Mouse (Mus musculus) erythroblast, adult 5-6 weeks (primary cell): Measurements from ENCODE around the gene Casc3. TPM values are rescaled to one million over a fixed set of nuclear protein-coding genes. Genes with fewer than 3 reads are reported as not detected.

ENCODE experiments used
- ATAC-seq: replicated peaks from 2 replicates; pipeline ENCODE4 v1.8.0; 2016; ENCODE audit warnings: moderate number of reproducible peaks, mild to moderate bottlenecking, moderate TSS enrichment, inconsistent platforms; ENCODE audit not compliant: poor library complexity, low FRiP score, severe bottlenecking
- total RNA-seq, 2 experiments: library from RNA; stranded (forward) in 1 of 2; stranded (reverse) in 1 of 2; fragments of 150-400 nt in 1 of 2; fragments of 200-764, 138-1000 nt in 1 of 2; gene quantifications; 2 replicates each; pipeline versions ENCODE4 v1.2.3 to v1.2.4; 2015 to 2017; ENCODE audit warnings: low replicate concordance in 2 of 2

Gene Casc3
- total RNA-seq, 2 experiments from 2014 or later: 15.7 to 20.0 TPM

DNA sequence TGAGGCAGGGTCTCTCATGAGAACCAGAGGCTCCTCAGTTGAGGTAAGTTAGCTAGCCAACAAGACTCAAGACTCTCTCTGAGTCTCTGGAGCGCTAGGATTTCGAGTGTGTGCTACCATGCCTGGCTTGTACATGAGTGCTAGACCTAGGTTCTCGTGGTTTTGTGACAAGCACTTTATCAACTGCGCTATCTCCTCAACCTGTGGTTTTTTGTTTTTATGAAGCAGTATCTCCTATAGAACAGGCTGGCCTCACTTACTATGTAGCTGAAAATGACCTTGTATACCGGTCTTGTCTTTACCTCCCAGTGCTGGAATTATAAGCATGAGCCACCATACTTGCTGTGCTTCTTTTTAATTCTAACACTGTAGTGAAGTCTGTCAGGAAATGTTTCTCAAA lies 16.3 kb downstream of the Casc3 start:
- no peak for ATAC-seq

DNA sequence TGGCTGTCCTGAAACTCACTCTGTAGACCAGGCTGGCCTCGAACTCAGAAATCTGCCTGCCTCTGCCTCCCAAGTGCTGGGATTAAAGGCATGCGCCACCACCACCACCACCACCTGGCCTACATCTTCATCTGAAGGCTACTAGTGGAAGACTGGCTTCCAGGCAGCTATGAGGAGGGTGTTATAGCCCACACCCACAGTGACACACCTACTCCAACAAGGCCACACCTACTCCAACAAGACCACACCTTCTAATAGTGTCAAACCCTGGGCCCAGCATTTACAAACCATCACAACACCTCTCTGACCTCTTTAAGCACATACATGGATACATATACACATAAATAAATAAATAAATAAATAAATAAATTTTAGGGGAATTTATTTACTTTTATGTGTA lies 21.4 kb downstream of the Casc3 start:
- ATAC-seq: 0 out of 2 replicates have a peak, but pooled peaks have one; percentile 11

DNA sequence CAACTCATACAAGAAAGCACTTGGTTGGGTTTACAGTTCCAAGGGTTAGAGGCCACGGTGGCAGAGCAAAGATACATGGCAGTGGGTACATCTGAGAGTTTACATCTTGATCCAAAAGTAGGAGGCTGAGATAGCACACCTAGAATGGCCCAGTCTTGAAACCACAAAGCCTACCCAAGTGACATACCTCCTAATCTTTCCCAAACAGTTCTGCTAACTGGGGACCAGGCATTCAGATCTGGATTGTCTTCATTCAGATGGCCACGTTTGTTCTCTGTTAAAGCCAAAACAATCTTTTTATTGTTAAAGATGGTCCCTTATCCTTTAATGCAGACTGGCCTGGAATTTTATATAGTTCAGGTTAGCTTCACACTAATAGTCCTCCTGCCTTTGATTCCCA lies 23.2 kb downstream of the Casc3 start:
- ATAC-seq: no peak

DNA sequence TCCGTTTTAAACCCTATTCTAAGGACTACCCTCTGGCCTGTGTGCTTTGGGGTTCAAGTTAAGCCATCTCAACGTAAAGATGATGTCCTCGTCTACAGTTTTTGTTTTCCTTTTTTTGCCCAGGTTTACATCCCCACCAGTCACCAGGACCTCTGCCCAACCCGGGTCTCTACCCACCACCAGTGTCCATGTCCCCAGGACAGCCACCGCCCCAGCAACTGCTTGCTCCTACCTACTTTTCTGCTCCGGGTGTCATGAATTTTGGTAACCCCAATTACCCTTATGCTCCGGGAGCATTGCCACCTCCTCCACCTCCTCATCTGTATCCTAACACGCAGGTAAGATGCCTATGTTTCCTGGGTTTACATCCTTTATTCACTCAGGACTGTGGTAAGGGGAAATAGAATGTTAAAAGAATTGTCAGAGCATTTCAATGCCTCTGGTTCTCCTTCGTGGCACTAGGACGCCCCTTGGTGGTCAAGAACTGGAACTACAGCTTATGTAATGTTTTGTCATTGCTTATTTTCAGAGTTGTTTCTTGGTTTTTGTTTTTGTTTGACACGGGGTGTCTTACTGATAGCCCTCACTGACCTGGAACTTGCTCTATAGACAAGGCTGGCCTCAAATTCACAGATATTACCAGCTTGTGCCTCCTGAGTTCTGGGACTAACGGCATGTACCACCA lies 24.5 kb downstream of the Casc3 start:
- ATAC-seq: 0 out of 2 replicates have a peak, but pooled peaks have one; percentile 44

DNA sequence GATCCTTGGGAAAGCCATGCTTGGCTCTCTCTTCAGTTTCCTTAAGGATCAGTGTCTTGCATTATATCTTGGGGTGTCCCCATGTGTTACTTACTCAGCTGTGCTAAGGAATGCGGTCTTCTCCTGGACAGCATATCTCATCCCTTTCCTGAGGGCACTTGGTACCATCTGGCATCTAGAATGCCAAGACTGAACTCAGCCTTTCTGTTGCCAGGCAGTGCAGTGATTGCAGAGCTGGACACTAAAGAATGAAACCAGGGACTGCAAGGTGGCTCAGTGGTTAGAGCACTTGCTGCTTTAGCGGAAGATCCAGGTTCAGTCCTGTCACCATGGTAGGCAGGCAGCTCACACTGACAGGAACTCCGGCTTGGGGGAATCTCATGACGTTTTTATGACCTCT lies 25.2 kb downstream of the Casc3 start:
- ATAC-seq: no peak

DNA sequence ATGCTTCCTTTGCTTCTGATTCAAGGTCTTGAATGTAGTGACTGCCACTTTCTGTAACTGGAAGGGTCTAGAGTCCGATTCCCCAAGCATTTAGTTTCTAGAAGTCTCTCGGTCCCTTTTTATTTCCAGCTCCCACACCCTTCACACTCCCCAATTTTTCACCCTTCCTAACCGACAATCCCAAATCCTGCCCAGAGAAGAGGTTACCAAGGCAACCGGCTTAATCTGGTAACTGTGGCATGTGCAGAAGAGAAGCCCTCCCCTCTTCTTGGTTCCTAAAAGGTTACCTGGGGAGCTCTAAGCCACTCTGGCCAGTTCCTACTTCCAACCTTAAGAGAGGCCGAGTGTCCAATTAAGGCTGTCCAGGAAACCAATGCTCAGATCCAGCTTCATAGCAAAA lies 30.6 kb downstream of the Casc3 start:
- no peak for ATAC-seq

DNA sequence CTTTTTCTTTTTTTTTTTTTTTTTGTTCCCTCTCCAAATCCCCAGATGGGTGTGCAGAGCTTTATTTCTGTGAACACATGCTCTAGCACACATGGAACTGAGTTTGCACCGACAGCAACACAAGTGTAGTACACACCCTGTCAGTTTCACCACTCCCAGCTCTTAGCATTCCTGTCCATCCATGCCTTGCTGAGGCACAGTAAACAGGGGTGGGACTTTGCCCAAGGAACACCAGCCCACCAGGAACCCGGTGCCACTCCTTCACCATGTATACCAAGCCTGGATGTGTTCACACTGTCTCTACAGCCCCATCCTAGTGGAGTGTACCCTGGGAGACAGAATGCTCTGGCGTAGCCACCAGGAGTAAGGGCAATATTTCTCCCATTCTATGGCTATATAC lies 31.0 kb downstream of the Casc3 start:
- ATAC-seq: no peak

DNA sequence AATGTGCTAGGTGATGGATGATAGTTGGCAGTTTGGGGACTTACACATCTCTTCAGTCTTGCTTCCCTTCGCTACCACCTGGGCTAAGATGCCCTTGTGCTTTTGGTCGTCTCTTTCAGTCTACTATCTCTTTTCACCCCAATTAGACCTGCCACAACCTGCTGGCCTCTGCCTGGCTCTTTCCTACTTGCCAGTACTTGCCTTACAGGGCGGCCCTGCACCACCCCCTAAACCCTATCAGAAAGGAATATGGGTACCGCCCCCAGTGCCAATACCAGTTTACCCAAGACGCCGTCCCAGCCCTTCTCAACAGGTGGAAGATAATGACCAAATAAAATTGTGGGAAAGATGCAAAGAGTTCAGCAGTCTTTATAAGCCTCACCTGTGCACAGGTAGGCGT lies 31.4 kb downstream of the Casc3 start:
- ATAC-seq: peak; percentile 5; the same call in 1 of the 2 replicates

DNA sequence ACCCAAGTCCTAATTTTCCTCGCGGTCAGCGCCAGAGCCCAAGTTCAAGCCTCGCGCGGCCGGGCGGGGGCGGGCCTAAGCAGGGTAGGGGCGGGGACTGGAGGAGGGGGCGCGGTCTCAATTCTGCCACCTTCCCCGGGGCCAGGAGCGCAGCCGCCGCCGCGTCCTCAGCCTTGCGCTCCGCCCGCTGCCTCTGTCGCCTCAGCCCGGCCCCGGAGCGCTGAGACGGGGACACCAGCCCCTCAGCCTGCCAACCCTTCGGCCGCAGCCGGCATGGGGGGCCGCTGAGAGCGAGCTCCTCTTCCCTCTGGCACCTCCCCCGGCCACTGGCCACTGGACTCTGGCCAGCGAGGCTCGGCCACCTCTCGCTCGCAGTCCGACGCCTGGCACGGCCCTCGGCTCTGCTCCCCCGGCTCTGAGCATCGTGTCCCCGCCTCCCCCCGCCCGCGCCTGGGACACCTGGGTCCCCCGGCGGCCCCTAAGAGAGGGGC lies 32.0 kb downstream of the Casc3 start, which contains the start of gene Rapgefl1:
Gene Rapgefl1 (plus strand): TSS at position 135 of the 491 bp plus-strand sequence.
- peak; percentile 93 for ATAC-seq

DNA sequence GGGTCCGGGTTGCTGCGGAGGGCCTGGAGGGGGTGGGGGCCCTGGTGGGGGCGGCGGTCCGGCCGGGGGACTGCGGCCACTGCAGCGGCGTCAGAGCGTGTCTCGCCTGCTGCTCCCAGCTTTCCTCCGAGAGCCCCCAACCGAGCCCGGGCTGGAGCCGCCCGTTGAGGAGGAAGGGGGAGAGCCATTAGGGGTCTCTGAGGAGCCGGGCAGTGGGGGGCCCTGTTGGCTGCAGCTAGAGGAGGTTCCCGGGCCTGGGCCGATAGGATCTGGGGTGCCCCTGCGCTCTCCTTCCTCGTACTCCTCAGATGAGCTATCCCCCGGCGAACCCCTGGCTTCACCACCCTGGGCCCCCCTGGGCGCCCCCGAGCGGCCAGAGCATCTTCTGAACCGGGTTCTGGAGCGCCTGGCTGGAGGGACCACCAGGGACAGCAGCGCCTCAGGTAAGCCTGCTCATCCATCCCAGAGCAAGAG lies 32.6 kb downstream of the Casc3 start:
- no peak for ATAC-seq

DNA sequence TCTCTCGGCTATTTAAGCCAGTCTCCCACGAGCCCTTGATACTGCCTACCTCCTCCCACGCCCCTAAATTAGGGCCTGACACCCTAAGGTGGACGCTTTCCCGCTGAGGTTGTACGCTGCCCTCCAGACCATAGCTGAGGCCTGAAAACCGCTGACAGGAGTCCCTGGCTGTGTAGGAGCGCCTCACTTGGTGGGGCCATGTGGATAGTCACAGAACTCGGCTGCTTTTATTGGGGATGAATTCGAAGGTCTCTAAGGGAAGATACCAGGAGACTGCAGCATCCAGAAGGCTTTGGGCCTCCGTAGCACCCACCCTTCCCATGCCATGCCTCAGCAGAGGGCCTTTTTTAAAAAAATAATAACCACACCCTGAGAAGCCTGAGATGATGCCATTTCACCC lies 33.2 kb downstream of the Casc3 start:
- ATAC-seq: no peak

DNA sequence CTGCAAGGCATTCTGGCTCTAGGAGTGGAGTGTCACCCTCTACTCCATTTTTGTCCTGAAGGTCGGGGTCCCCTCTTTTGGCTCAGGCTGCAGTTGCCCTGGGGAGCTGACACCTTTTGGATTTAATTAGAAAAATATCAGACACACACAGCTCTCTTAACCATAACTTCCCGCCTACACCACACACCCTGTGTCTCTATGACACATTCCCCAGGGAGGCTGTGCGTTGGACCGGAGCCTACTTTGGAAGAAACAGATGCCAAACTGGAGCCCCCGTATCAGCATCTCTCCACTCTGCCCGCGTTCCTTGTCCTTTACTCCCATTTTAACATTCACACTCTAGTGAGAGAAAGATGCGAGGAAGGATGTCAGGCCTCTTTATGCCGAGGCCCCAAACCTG lies 33.8 kb downstream of the Casc3 start:
- ATAC-seq: no peak

DNA sequence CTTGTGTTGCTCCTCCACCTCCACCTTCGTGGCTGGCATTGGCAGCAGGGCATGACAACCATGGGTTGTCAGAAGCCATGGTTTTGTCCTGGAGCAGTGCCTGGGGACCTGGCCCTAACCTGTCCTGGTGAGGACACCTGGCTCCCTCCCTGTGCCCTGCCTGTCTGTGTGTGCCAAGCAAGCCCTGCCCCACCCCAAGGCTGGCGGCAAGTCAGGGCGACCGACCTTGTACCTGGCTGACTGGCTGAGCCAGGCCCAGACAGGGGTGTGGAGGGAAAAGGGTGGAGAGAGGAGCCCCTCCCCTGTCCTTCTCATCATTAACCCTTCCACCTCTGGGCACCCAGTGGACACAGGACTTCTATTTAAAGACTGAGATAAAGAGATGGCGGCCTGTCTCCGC lies 34.7 kb downstream of the Casc3 start:
- no peak for ATAC-seq

DNA sequence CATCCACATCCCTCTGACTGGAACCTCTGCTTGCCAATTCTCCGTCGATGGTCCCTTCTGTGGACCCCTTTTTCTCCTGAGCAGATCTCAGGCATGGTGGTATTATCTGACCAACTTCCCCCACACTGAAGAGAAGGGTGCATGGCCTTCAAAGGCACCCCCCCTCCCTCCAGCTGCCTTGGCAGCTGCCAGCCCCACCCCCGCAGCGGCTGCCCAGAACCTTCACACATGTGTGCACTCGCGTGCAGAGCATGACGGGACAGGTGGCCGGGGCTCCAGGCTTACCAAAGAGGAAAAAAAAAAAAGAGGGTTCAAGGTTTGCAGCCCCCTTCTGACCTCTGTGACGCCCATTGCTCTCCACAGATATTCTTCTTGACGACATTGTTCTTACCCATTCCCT lies 35.2 kb downstream of the Casc3 start:
- no peak for ATAC-seq

DNA sequence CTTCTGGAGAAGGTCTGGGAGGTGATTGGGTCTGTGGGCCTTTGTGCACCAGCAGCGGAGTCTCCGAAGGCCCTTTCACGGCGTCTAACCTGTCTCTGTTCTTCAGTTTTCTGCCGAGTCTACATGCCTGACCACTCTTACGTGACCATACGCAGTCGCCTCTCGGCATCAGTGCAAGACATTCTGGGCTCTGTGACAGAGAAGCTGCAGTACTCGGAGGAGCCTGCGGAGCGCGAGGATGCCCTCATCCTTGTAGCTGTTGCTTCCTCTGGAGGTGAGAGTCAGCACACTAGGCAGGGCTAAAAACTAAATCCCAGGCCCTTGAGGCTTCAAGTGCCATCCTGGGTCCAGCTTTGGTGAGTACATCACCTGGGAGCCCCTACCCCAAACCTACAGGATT lies 41.3 kb downstream of the Casc3 start:
- ATAC-seq: no peak; the same call in 1 of the 2 replicates

DNA sequence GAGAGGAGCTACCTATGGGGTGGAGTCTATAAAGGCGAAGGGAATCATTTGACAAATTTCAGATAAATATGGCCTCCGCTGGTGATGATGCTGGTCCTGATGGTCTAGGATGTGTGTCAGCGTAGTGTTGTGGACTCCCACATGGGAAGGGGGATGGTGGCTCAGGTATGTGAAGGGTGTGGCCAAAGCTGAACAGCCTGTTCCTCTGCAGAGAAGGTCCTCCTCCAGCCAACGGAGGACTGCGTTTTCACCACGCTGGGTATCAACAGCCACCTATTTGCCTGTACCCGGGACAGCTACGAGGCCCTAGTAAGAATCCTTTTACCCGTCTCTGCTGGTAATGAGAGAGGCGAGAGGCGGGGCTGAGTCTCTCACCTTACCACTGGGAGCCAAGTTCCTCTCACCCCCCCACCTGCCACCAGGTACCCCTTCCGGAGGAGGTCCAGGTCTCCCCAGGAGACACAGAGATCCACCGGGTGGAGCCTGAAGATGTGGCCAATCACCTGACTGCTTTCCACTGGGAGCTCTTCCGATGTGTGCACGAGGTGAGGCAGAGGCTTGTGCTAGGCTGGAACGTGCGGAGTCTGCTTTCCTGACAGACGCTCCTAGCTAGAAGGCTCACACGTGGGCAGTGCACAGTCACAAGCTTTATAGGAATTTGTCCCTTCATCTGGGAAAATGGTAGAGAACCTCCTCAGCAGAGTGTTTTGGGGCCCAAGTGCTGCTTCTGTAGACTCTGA lies 42.3 kb downstream of the Casc3 start:
- no peak for ATAC-seq

DNA sequence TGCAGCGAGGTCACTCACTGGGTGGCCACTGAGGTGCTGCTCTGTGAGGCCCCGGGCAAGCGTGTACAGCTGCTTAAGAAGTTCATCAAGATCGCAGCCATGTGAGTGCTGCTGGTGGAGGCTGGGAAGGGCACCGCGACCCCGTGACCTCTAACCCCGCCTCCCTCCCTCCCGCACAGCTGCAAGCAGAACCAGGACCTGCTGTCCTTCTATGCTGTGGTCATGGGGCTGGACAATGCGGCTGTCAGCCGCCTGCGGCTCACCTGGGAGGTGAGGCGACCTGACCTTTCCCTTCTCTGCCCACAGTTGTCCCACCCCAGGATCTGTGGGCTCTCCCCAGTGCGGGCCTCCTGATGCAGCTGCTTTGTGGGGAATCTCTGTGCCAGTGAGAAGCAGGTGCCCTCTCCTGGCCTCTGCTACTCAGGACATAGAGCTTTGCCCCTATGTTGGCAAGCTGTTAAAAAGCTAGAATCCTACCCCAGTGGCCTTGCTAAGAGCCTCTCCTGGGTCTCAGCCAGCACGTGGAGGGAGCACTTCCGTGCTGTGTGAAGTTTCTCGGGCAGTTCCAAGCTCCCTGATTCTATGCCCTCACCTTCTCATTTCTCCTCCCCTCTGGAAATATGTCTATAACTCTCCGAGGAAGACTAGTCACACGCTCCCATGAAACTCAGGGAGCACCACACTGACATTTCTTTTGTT lies 44.6 kb downstream of the Casc3 start:
- no peak for ATAC-seq

DNA sequence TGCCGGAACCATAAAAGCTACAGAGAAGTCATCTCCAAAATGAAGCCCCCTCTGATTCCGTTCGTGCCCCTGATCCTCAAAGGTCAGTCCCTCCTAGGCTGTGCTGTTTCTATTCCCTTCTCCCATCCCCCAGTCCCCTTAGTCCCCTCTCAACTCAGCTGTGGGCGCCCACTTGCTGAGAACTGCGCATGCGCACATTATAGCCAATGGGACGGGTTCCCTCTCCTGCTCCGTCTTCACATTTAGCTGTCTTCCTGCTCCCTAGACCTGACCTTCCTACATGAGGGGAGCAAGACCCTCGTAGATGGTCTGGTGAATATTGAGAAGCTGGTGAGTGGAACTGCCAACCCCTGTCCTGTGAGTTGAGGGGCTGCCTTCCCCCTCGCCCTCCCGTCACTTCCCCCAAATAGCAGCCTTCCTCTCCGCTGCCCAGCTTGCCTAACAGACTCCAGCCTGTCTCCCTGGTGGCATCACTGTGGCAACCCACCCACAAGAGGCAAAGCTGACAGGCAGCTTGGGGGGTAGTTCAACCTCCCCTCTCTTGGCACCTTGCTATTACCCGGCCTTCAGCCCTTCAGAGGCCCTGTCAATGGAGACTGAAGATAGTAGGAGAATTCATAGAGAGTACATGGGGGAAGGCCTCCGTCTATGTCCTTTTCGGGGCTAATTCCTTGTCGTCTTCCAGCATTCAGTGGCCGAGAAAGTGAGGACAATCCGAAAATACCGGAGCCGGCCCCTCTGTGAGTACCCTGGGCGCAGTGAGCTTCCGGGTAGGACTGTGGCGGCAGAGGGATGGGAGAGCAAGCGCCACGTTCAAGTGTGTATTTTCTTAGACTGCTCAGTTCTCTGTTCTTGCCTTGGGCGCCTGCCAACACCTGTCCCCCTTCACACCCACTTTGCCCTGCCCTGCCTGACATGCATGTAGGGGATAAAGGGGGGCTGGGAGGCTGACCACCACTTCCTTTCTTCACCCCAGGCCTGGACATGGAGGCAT lies 45.7 kb downstream of the Casc3 start:
- ATAC-seq: no peak

DNA sequence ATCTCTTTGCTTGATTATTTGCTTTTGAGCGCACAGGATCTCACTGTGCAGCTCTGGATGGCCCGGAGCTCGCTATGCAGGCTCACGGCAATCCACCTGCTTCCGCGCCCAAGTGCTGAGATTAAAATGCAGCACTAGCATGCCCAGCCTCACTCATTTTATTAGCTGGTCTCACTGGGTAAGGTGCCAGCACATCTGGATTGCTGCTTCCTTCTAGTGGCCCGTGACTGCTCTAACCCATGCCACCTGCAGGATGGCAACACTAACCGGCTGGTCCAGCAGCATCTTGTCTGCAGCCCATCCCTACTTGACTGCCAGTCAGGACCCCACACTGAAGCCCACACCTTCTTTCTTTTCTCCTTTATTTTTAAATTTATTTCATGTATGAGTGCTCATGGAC lies 49.4 kb downstream of the Casc3 start:
- ATAC-seq: no peak
